Mouse (Mus musculus): ENCODE data around the gene Spef1. TPM values are rescaled to one million over a fixed set of nuclear protein-coding genes. Genes with fewer than 3 reads are reported as not detected.

Gene Spef1
- polyA plus RNA-seq, 1 experiment from 2014 or later: 5.4 TPM

GRCm38 (mm10) chr2:131142592-131142991, 44.5 kb downstream of the Spef1 start:
- 0 out of 2 replicates have a peak overlapping the region, but pooled peaks have one; percentile 16 for H3K27ac ChIP-seq
- H3K36me3 ChIP-seq: peaks cover 60% of the 10 kb centered on the region
- WGBS: 34% methylated on average over 18 of the region's 18 CpGs

GRCm38 (mm10) chr2:131141336-131141986, 45.6 kb downstream of the Spef1 start:
- no peak overlapping the region for H3K27ac ChIP-seq
- H3K4me3 ChIP-seq: no peak overlapping the region
- no peaks in the 10 kb centered on the region for H3K27me3 ChIP-seq (ENCODE audit: insufficient read depth, poor library complexity, severe bottlenecking)
- peaks cover 39% of the 10 kb centered on the region for H3K4me1 ChIP-seq (replicated peaks)
- DNase-seq (ENCODE audit: low spot score): no peak
- 90% methylated on average over 8 of the region's 8 CpGs for WGBS
- H3K36me3 ChIP-seq: peaks cover 50% of the 10 kb centered on the region
- H3K9me3 ChIP-seq: no peaks in the 10 kb centered on the region

More at GRCm38 (mm10) chr2:131142592-131142991, 44.5 kb downstream of the Spef1 start:
- peak; percentile 78 for DNase-seq (ENCODE audit: low spot score)
- H3K9me3 ChIP-seq: no peaks in the 10 kb centered on the region
- peaks cover 39% of the 10 kb centered on the region for H3K4me1 ChIP-seq (replicated peaks)
- no peaks in the 10 kb centered on the region for H3K27me3 ChIP-seq (ENCODE audit: insufficient read depth, poor library complexity, severe bottlenecking)
- peak overlapping the region; percentile 27 for H3K4me3 ChIP-seq

GRCm38 (mm10) chr2:131140533-131140905, 46.6 kb downstream of the Spef1 start:
- H3K4me3 ChIP-seq: no peak overlapping the region
- DNase-seq (ENCODE audit: low spot score): no peak
- H3K4me1 ChIP-seq (replicated peaks): peaks cover 40% of the 10 kb centered on the region
- 73% methylated on average over 5 of the region's 5 CpGs for WGBS
- H3K36me3 ChIP-seq: peaks cover 41% of the 10 kb centered on the region
- H3K9me3 ChIP-seq: no peaks in the 10 kb centered on the region
- H3K27me3 ChIP-seq (ENCODE audit: insufficient read depth, poor library complexity, severe bottlenecking): no peaks in the 10 kb centered on the region
- 0 out of 2 replicates have a peak overlapping the region, but pooled peaks have one; percentile 18 for H3K27ac ChIP-seq

GRCm38 (mm10) chr2:131139886-131140532, 47.1 kb downstream of the Spef1 start:
- Histone ChIP-seq H3K27me3 (ENCODE audit: insufficient read depth, poor library complexity, severe bottlenecking) (no peaks in the 10 kb centered on the region), H3K36me3 (peaks cover 35% of the 10 kb centered on the region), H3K4me3 (no peak overlapping the region), H3K9me3 (no peaks in the 10 kb centered on the region), H3K4me1 (replicated peaks) (peaks cover 46% of the 10 kb centered on the region), H3K27ac (0 out of 2 replicates have a peak overlapping the region, but pooled peaks have one; percentile 18)
- DNase-seq (ENCODE audit: low spot score): no peak
- WGBS: 58% methylated on average over 5 of the region's 5 CpGs

GRCm38 (mm10) chr2:131139287-131139686, 47.8 kb downstream of the Spef1 start:
- Histone ChIP-seq H3K4me3 (no peak overlapping the region), H3K27ac (no peak overlapping the region), H3K27me3 (ENCODE audit: insufficient read depth, poor library complexity, severe bottlenecking) (no peaks in the 10 kb centered on the region), H3K9me3 (no peaks in the 10 kb centered on the region), H3K4me1 (replicated peaks) (peaks cover 48% of the 10 kb centered on the region), H3K36me3 (peaks cover 30% of the 10 kb centered on the region)
- whole genome bisulfite sequencing: 91% methylated on average over 5 of the region's 5 CpGs
- no peak for DNase-seq (ENCODE audit: low spot score)

GRCm38 (mm10) chr2:131138760-131139159, 48.3 kb downstream of the Spef1 start:
- Histone ChIP-seq H3K27ac (0 out of 2 replicates have a peak overlapping the region, but pooled peaks have one; percentile 36), H3K27me3 (ENCODE audit: insufficient read depth, poor library complexity, severe bottlenecking) (no peaks in the 10 kb centered on the region), H3K36me3 (peaks cover 26% of the 10 kb centered on the region), H3K4me1 (replicated peaks) (peaks cover 52% of the 10 kb centered on the region), H3K9me3 (no peaks in the 10 kb centered on the region), H3K4me3 (no peak overlapping the region)
- DNase-seq (ENCODE audit: low spot score): no peak
- WGBS: 77% methylated on average over 7 of the region's 7 CpGs

GRCm38 (mm10) chr2:131138296-131138695, 48.8 kb downstream of the Spef1 start:
- Histone ChIP-seq H3K27me3 (ENCODE audit: insufficient read depth, poor library complexity, severe bottlenecking) (no peaks in the 10 kb centered on the region), H3K9me3 (no peaks in the 10 kb centered on the region), H3K4me1 (replicated peaks) (peaks cover 52% of the 10 kb centered on the region), H3K36me3 (peaks cover 21% of the 10 kb centered on the region), H3K27ac (0 out of 2 replicates have a peak overlapping the region, but pooled peaks have one; percentile 36), H3K4me3 (no peak overlapping the region)
- DNase-seq (ENCODE audit: low spot score): no peak
- WGBS: 75% methylated on average over 4 of the region's 4 CpGs

GRCm38 (mm10) chr2:131135521-131136139, 51.5 kb downstream of the Spef1 start:
- no peak for DNase-seq (ENCODE audit: low spot score)
- H3K36me3 ChIP-seq: peaks cover 15% of the 10 kb centered on the region; the same call in 1 of the 2 replicates
- H3K27ac ChIP-seq: peak overlapping the region; percentile 59
- H3K4me3 ChIP-seq: no peak overlapping the region
- 69% methylated on average over 11 of the region's 11 CpGs for WGBS
- no peaks in the 10 kb centered on the region for H3K27me3 ChIP-seq (ENCODE audit: insufficient read depth, poor library complexity, severe bottlenecking)
- no peaks in the 10 kb centered on the region for H3K9me3 ChIP-seq
- H3K4me1 ChIP-seq (replicated peaks): peaks cover 34% of the 10 kb centered on the region; the same call in 1 of the 2 replicates

- Histone ChIP-seq H3K36me3 (peaks cover 15% of the 10 kb centered on the region; the same call in 1 of the 2 replicates), H3K27me3 (ENCODE audit: insufficient read depth, poor library complexity, severe bottlenecking) (no peaks in the 10 kb centered on the region)
- no peak for DNase-seq (ENCODE audit: low spot score)
Measured at GRCm38 (mm10) chr2:131134826-131135400, 52.2 kb downstream of the Spef1 start.

GRCm38 (mm10) chr2:131134381-131134780, 52.7 kb downstream of the Spef1 start:
- DNase-seq (ENCODE audit: low spot score): no peak
- Histone ChIP-seq H3K4me1 (replicated peaks) (peaks cover 24% of the 10 kb centered on the region; the same call in 1 of the 2 replicates), H3K4me3 (no peak overlapping the region), H3K9me3 (no peaks in the 10 kb centered on the region), H3K27me3 (ENCODE audit: insufficient read depth, poor library complexity, severe bottlenecking) (no peaks in the 10 kb centered on the region), H3K27ac (0 out of 2 replicates have a peak overlapping the region, but pooled peaks have one; percentile 59), H3K36me3 (peaks cover 13% of the 10 kb centered on the region; the same call in 1 of the 2 replicates)
- WGBS: 50% methylated on average over 1 of the region's 1 CpGs

More at GRCm38 (mm10) chr2:131134826-131135400, 52.2 kb downstream of the Spef1 start:
- peaks cover 27% of the 10 kb centered on the region; the same call in 1 of the 2 replicates for H3K4me1 ChIP-seq (replicated peaks)
- peak overlapping the region; percentile 59 for H3K27ac ChIP-seq
- no peaks in the 10 kb centered on the region for H3K9me3 ChIP-seq
- 85% methylated on average over 8 of the region's 8 CpGs for WGBS
- H3K4me3 ChIP-seq: no peak overlapping the region

GRCm38 (mm10) chr2:131132930-131133547, 54.0 kb downstream of the Spef1 start, which contains the start of gene Gm11037:
Gene Gm11037, plus strand, starts transcription at chr2:131133497.
- Histone ChIP-seq H3K36me3 (0 out of 2 replicates have a peak, but pooled peaks cover 6% of the 10 kb centered on the region), H3K4me1 (replicated peaks) (peaks cover 20% of the 10 kb centered on the region), H3K4me3 (no peak within 1 kb of the TSS), H3K27ac (peak within 1 kb of the TSS; percentile 59; the same call in 1 of the 2 replicates), H3K9me3 (no peaks in the 10 kb centered on the region), H3K27me3 (ENCODE audit: insufficient read depth, poor library complexity, severe bottlenecking) (peaks cover 9% of the 10 kb centered on the region)
- WGBS: 86% methylated on average over 9 of the region's 9 CpGs
- no peak for DNase-seq (ENCODE audit: low spot score)

All from hindbrain, embryonic 10.5 days (tissue).